Mouse (Mus musculus) kidney, adult 18-20 months (tissue): ENCODE measurements around the gene Jtb.

Experiments used
- DNase-seq: peaks from one replicate; pipeline ENCODE4 v3.0.0; 2021

Jtb gene

GRCm38 (mm10) chr3:90264687-90265033, 33.3 kb downstream of the Jtb start:
- DNase-seq: no peak

GRCm38 (mm10) chr3:90265034-90265931, 33.9 kb downstream of the Jtb start, which contains the start of gene Dennd4b:
Gene Dennd4b, plus strand, starts transcription at chr3:90265185.
- DNase-seq: peak; percentile 93

- DNase-seq: no peak
Measured at GRCm38 (mm10) chr3:90265932-90266741, 34.7 kb downstream of the Jtb start.

GRCm38 (mm10) chr3:90266901-90267775, 35.7 kb downstream of the Jtb start:
- DNase-seq: no peak

GRCm38 (mm10) chr3:90268190-90268589, 36.8 kb downstream of the Jtb start:
- DNase-seq: no peak

GRCm38 (mm10) chr3:90268971-90269370, 37.6 kb downstream of the Jtb start:
- DNase-seq: no peak

GRCm38 (mm10) chr3:90270784-90271183, 39.4 kb downstream of the Jtb start:
- DNase-seq: no peak

- DNase-seq: no peak
Measured at GRCm38 (mm10) chr3:90272170-90272569, 40.8 kb downstream of the Jtb start.

- no peak for DNase-seq
Measured at GRCm38 (mm10) chr3:90273855-90274254, 42.5 kb downstream of the Jtb start.

GRCm38 (mm10) chr3:90275286-90275685, 43.9 kb downstream of the Jtb start:
- no peak for DNase-seq

GRCm38 (mm10) chr3:90276858-90277257, 45.5 kb downstream of the Jtb start:
- no peak for DNase-seq

GRCm38 (mm10) chr3:90277793-90278192, 46.4 kb downstream of the Jtb start:
- no peak for DNase-seq

GRCm38 (mm10) chr3:90278211-90278610, 46.8 kb downstream of the Jtb start:
- no peak for DNase-seq

- no peak for DNase-seq
Measured at GRCm38 (mm10) chr3:90279216-90279615, 47.8 kb downstream of the Jtb start.

GRCm38 (mm10) chr3:90279743-90280142, 48.3 kb downstream of the Jtb start:
- no peak for DNase-seq

- DNase-seq: no peak
Measured at GRCm38 (mm10) chr3:90280708-90281107, 49.3 kb downstream of the Jtb start.

GRCm38 (mm10) chr3:90284150-90284549, 52.8 kb downstream of the Jtb start:
- DNase-seq: no peak
